Mouse (Mus musculus) kidney, adult 2 months (tissue): Measurements from ENCODE around the gene Cdh1.

Experiments used
- CTCF ChIP-seq: fragments of 200-500 bp; conservative IDR thresholded peaks from 2 replicates; pipeline ENCODE4 v1.5.1; 2011; ENCODE audit warnings: low read depth, mild to moderate bottlenecking, control low read depth, low read length, moderate library complexity, mixed read lengths; ENCODE audit not compliant: insufficient read depth, insufficient read length
- POLR2A ChIP-seq: fragments of 200-500 bp; IDR thresholded peaks from one replicate; pipeline ENCODE4 v1.6.1; 2011; ENCODE audit warnings: low read depth, low read length, control low read depth

GRCm38 (mm10) chr8:106616679-106617078 is 13.5 kb downstream of the Cdh1 start:
- no peak for TF ChIP-seq CTCF
- TF ChIP-seq POLR2A: no peak
